Mouse (Mus musculus): ENCODE data around the gene Mup4. TPM values are rescaled to one million over a fixed set of nuclear protein-coding genes. Genes with fewer than 3 reads are reported as not detected.

Gene Mup4
- polyA plus RNA-seq (2021; fragmentation: Nextera tagmentation), result not detected in 2 replicates
- long read RNA-seq, experiment 1, result 0 reads
- long read RNA-seq, experiment 2, result 0 reads

DNA sequence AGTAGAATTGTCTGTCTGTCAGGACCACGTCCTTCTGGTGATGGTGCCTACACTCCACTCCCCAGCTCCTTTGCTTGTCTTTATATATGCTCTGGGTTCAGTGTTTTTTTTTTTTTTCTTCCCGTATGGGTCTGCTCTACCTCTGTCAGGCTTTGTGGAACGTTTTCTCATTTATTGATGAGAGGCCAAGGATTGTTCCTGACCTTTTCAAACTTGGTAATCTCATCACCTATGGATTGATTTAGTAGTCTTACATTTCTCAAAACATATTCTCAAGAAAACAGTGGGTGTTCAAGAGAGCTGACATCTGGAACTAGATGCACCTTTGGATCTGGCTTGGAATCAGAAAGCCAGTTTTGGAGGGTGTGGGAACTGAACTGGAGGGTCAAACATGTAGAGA, at the start of gene Mup4:
Gene Mup4 (minus strand): TSS at position 101 of the 400 bp plus-strand sequence.

DNA sequence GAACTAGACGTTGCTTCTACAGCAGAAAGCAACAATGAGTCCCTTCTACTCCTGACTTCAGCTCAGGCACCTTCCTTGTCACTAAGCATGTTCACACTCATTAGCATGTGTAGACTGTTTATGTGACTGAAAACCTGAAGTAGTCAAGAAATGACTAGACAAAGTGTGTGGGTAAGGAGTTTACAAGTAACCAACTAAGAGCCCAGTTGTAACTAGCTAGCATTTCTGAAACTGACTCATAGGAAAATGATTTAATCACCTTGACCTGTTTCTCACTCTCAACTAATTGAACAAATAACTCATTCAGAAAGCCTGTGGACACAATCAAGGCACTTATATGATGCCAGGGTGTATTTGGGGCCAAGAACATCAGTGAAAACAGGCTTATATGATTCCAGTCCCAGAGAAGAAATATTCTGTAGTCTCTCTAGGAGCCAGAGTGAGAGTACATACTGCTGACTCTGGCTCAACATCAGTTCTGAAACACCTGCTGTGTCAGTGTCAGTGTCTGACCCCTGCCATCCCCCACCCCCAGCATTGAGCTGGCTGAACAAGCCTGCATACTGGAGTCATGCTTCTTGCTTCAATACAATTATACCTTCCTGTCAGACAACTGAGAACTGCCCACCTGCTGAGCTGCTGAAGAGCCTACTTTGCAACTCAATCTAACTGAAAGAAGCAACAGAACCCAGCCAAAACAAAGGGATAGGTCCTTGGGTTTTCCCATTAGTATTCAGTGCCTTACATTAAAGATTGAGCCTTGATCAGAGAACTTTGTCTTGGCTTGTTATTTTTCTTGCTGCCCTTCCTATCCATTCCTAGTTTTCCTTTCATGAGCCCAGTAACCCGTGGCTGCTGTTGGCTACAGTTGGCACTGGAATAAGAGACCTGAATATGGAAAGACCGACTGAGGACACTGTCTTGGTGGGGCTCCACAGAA, 3.2 kb upstream of the Mup4 start, which contains the start of gene Mup6:
Gene Mup6 (plus strand): TSS at position 890 of the 940 bp plus-strand sequence.

DNA sequence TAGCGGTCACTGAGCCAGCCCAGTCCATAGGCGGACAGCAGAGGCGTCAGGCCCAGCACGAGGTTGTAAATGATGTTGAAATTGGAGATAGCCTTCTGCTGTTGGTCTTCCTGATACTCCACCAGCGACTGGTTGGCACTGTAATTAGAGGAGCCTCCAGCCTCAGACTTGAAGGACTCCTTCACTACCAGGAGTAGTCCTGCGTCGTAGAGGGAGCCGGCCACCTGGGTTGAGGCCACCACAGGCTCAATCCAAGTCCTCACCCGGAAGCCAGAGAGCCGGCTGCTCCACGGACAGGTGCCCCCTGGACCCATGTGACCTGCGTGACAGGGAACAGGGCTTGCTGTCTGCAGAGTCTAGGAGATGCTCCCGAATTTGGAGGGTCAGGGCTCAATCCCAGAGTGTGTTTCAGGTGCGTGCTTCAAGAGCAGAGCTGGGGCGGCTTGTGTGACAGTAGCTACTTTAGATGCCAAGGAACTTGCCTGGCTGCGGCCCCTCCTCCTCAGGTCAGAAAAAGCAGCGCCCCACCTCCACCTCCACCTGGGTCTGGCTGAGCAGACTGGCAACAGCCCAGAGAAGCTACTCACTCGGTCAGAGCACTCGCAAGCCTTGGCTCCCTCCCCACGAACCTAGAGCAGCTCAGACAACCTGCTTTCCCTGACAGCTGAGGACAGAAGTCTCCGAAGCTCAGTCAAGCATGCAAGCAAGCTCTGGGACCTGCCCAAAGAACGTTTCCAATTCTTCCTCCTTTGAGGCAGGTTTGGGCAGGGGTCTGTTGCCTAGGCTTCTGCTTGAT, 45.7 kb downstream of the Mup4 start, which contains the start of gene Slc46a2:
Gene Slc46a2 (minus strand): TSS at position 449 of the 796 bp plus-strand sequence.

Other genes starting within 250 kb of the Mup4 start
- gene Inip, start 159.1 kb downstream of the Mup4 start, polyA plus RNA-seq (2021; fragmentation: Nextera tagmentation), result 20.1 and 20.3 TPM in 2 replicates
- 3.3 and 7.6 TPM in 2 replicates for gene Snx30, start 154.9 kb downstream of the Mup4 start, polyA plus RNA-seq (2021; fragmentation: Nextera tagmentation)
- gene Slc46a2, start 45.7 kb downstream of the Mup4 start, polyA plus RNA-seq (2021; fragmentation: Nextera tagmentation), result 0.04 TPM in 1 of 2 replicates, not detected in the other
- gene Mup6, start 3.6 kb upstream of the Mup4 start, polyA plus RNA-seq (2021; fragmentation: Nextera tagmentation), result not detected in 2 replicates
- not detected in 2 replicates for gene Mup7, start 109.8 kb upstream of the Mup4 start, polyA plus RNA-seq (2021; fragmentation: Nextera tagmentation)
- gene Mup2, start 193.6 kb upstream of the Mup4 start, polyA plus RNA-seq (2021; fragmentation: Nextera tagmentation), result not detected in 2 replicates

All from left cerebral cortex, adult 6 months (tissue).